24 mouse cellular contexts compared by ENCODE assay signal in genomic region chr5:53294627-53295026, GRCm38 (mm10). TPM values are rescaled to one million over a fixed set of nuclear protein-coding genes. Genes with fewer than 3 reads are reported as not detected.
DNase-seq lines count a peak whose midpoint lies in the region; ATAC-seq and TF ChIP-seq lines count a peak whose summit lies in the region.
"Had no signal": no experiment of that assay in that cellular context is flagged by ENCODE, and none has a peak within 500 bp of the region (broad histone marks: within the 10 kb centered on the region; RNA-seq: fewer than 3 reads in every experiment).

No protein-coding gene starts in this region.

- H3K27me3 ChIP-seq in forebrain, postnatal 0 days (ENCODE audit: insufficient read depth, low read length) = no peaks in the 10 kb centered on the region
- H3K27me3 ChIP-seq: CH12.LX; embryonic facial prominence, embryonic 15.5 days; heart, embryonic 15.5 days; limb, embryonic 13.5 days; liver, embryonic 12.5 days; midbrain, embryonic 12.5 days had no signal

- peak; percentile 90 for ATAC-seq in forebrain, postnatal 0 days
- ATAC-seq: intestine, postnatal 0 days; liver, embryonic 12.5 days had no signal

- peaks cover 5% of the 10 kb centered on the region for H3K4me1 ChIP-seq in forebrain, postnatal 0 days (ENCODE audit: insufficient read depth)
- H3K4me1 ChIP-seq: embryonic facial prominence, embryonic 15.5 days; heart, embryonic 15.5 days; limb, embryonic 13.5 days; liver, embryonic 12.5 days had no signal

- no peak overlapping the region for H3K4me2 ChIP-seq in forebrain, postnatal 0 days (ENCODE audit: low read depth)
- H3K4me2 ChIP-seq: embryonic facial prominence, embryonic 15.5 days; heart, embryonic 15.5 days; limb, embryonic 13.5 days; liver, embryonic 12.5 days; midbrain, embryonic 12.5 days had no signal

- no peak overlapping the region for H3K9ac ChIP-seq in forebrain, postnatal 0 days
- H3K9ac ChIP-seq: embryonic facial prominence, embryonic 15.5 days; heart, embryonic 15.5 days; limb, embryonic 13.5 days; liver, embryonic 12.5 days; midbrain, embryonic 12.5 days had no signal

- peak overlapping the region; percentile 75 for H3K27ac ChIP-seq in forebrain, postnatal 0 days (ENCODE audit: low read depth, low read length)
- H3K27ac ChIP-seq: embryonic facial prominence, embryonic 15.5 days; heart, embryonic 15.5 days; limb, embryonic 13.5 days; liver, embryonic 12.5 days; midbrain, embryonic 12.5 days had no signal

- H3K36me3 ChIP-seq in forebrain, postnatal 0 days (ENCODE audit: insufficient read depth) = no peaks in the 10 kb centered on the region
- H3K36me3 ChIP-seq: embryonic facial prominence, embryonic 15.5 days; G1E; heart, embryonic 15.5 days; limb, embryonic 13.5 days; liver, embryonic 12.5 days; midbrain, embryonic 12.5 days had no signal

- no peak overlapping the region for H3K4me3 ChIP-seq in forebrain, postnatal 0 days (ENCODE audit: low read depth, low read length)
- H3K4me3 ChIP-seq: embryonic facial prominence, embryonic 15.5 days; heart, embryonic 15.5 days; limb, embryonic 13.5 days; liver, embryonic 12.5 days; midbrain, embryonic 12.5 days had no signal

- DNase-seq in heart, adult 11 months = peak; percentile 29
- no peak for DNase-seq in heart, adult 18-20 months
- DNase-seq in right cerebral cortex, postnatal 25 days = peak; percentile 18
- DNase-seq in right cerebral cortex, adult 2 months (ENCODE audit: low spot score in 2 of 2) = no peak
- peak; percentile 69 for DNase-seq in forebrain, postnatal 0 days
- DNase-seq in spleen, postnatal 36 days (ENCODE audit: low spot score in 2 of 2) = no peak
- no peak for DNase-seq in cerebellum, postnatal 10 days
- DNase-seq: adrenal gland, adult 8-10 months; B cell, adult 2 months; cerebellum, adult 8-10 months; gastrocnemius, postnatal 25 days; heart, postnatal 4 days; kidney, postnatal 25 days; lung, adult 18-20 months; lung, postnatal 10 days; thymus, postnatal 14 days had no signal

- 46% methylated on average over 5 of the region's 5 CpGs for WGBS in forebrain, postnatal 0 days

- H3K9me3 ChIP-seq in forebrain, postnatal 0 days (ENCODE audit: low read length) = no peaks in the 10 kb centered on the region
- H3K9me3 ChIP-seq: embryonic facial prominence, embryonic 15.5 days; G1E; heart, embryonic 15.5 days; limb, embryonic 13.5 days; liver, embryonic 12.5 days; midbrain, embryonic 12.5 days had no signal

- no peak for TF ChIP-seq CTCF in forebrain, postnatal 0 days (IDR thresholded peaks at IDR 0.05; ENCODE audit: low read depth)

RNA-seq across cellular contexts. Expression of gene Smim20, which starts 27.7 kb away (rescaled TPM):
- 100 to 1,000 TPM; 102 to 119 TPM for total RNA-seq in heart, adult 18-20 months (2021)
- 45.0 and 53.1 TPM in 2 replicates for total RNA-seq in forebrain, postnatal 0 days (2014; rRNA removed)
- polyA plus RNA-seq in forebrain, postnatal 0 days (2015; fragmentation: Nextera tagmentation; extraction: Ambion mirVana) = 75.2 and 82.4 TPM in 2 replicates

Comparison
In these comparisons a context has a peak if more than half of its experiments do, and no peak if none do; other contexts are left out.
1. DNase-seq: peak in heart, adult 11 months (single experiment), right cerebral cortex, postnatal 25 days (single experiment) and forebrain, postnatal 0 days (single experiment); none in heart, adult 18-20 months (0 of 2), right cerebral cortex, adult 2 months (0 of 2), spleen, postnatal 36 days (0 of 2) and cerebellum, postnatal 10 days (0 of 2).